Mouse (Mus musculus) cerebellum, adult (tissue): Measurements from ENCODE around the gene Aspscr1.
"Not testable (repeated sequence)": the region's sequence is repeated elsewhere in the genome, so short reads cannot be mapped to it uniquely, and the experiment has no call there.

Experiments
- ATAC-seq: cut with Nextera tagmentation; 2 replicates; pipeline ENCODE4 v1.9.2; 2017; ENCODE audit warnings: mild to moderate bottlenecking, moderate library complexity, mixed read lengths; ENCODE audit not compliant: insufficient number of reproducible peaks, low FRiP score, low TSS enrichment

The Aspscr1 gene

DNA sequence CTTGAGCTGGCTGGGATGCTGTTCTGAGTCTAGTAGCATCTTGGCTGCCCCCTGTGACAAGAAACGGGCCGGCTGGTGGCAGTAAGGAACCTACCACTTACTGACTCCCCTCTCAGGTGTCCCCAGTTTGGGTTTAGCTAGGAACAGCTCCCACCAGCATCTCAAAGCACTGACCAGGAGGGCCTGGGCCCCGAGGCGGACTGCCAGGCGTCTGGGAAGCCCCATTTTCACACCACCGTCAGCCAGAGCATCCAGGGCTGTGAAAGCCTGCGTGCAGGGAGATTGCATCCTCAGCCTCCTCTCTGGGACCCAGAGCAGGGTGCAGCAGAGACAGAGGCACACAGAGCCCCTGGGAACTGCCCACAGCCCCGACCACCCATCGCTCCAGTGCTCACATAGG, 31.5 kb upstream of the Aspscr1 start:
- no peak for ATAC-seq

DNA sequence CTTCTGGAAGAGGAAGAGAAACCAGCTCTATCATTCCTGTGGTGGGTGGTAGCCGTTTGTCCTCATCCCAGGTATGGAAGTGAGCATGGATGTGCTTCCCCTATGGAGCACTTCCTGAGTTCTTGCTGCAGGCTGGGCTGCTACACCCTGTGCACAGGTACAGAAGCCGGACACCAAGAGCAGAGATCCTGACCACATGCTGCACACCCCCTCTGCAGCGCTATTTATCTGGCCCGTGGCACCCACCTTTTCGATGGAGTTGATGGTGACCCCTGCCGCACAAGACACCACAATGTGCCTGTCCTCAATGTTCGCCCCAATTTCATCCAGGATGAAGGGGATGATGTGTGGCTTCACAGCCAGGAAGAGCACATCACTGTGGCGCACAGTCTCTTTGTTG, 30.9 kb upstream of the Aspscr1 start:
- ATAC-seq, result no peak

DNA sequence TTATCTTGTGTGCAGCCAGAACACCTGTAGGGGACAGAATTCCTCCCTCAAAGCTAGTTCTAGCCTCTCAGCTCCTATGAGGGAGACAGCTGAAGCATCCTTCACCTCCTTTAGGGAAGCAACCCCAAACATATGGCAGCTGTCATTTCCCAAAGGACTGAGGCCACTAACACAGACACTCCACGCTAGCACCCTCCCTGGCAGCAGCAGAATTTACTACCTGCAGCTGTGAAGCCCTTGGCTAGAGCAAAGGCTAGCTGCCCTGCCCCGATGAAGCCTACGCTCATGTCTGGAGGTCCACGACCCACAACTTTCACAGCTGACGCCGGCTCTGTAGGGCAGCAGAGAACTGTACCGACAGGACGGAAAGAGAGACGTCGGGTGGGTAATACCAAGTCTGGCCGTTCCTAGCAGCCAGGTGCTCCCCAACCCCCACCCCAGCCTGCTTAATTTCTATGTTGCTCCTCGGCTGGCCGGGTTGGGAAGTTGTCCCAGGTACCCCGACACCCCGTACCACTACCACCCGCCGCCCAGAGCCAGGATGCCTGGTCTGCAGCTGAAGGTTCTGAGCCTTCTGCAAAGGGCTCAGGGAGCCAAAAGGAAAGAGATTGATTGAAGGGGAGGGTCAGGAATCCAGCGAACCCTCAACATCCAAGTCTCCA, 29.7 kb upstream of the Aspscr1 start:
- no peak for ATAC-seq

DNA sequence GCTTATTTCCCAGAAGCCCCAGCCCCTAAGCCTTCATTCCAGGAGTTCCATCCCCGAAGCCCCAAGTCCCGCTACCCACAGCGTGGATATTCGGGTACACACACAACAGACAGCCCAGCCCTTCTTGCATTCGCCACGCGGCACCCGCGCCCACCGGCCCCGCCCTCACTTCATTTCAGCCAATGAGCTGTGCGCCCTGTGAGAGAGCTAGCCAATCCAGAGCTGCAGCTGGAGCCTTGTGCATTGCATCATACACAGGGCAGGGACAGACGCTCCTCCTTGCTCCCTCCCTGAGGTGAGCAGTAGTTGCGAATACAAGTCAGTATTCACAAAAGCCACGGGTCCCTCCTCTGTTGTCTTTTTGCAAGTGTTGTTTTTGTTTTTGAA, 29.2 kb upstream of the Aspscr1 start, which contains the start of gene Pycr1:
Gene Pycr1, minus strand, starts transcription at position 169 of the 387 bp plus-strand sequence.
- peak; percentile 93 for ATAC-seq

DNA sequence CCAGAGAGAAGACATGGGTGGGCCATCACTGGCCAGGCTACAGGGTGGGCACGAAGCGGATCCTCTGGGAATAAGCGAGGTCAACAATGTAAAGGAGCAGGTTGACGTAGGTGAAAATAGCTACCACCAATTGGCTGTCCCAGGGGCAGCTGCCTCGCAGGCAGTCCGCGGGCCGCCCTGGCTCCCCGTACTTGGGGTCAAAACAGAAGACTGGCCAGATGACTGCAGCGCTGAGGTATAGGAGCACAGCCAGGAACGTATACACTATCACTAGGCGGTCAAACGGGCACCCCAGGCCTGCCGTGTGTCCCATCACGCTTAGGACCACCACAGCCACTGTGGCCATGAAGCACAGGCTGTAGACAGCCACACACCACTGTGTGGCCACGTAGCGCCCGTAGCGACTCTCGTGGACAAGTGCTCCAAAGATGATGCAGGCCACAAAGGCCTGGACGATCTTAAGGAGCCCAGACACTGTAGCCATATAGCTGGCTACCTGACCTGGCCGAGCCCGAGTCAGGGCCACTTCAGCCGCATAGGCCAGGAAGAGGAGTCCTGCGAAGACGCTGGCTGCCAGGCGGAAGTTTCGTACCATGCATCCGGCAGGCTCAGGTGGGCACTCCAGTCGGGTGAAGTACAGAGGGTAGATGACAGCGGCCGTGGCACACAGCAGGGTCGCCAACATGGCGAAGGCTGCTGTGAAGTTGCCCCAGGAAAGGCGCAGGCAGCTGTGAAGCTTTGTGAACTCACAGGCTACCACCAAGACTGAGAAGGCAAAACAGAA, 25.5 kb upstream of the Aspscr1 start:
- ATAC-seq, result no peak

DNA sequence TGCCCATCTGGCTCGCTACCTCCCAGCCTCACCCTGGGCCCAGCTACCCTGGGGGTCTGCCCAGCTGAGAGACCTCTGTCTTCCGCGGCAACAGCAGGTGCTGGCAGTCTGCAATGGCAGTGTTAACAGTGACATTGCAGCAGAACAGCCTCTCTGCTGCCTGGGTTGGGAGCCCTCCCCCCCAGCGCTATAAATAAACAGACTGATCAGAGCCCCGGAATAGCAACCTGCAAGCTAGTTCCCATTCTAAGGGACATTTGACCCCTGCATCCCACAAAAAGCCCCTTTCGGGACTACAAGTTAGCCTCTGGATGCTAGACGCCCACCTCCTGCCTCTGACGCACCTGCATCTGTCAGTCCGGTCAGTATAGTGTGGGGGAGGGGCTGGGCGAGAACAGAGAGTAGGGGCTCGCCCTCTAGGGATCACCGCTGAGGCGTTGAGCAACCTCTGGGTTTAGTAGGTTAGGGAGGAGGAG, 24.7 kb upstream of the Aspscr1 start, which contains the start of gene Myadml2:
Gene Myadml2, minus strand, starts transcription at position 158 of the 476 bp plus-strand sequence.
- no peak for ATAC-seq

DNA sequence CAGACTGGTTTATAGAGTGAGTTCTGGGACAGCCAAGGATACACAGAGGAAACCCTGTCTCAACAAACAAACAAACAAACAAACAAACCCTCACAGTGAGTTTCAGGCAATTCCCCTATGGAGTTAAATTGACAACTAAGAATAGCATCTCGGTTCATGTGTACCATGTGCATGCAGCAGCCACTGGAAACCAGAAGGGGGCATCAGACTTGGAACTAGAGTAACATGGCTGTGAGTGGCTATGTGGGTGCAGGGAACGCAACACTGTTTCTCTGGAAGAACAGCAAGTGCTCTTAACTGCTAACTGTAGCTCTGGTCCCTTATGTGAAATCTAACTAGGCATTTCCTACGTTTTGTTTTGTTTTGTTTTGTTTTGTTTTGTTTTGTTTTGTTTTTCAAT, 20.9 kb upstream of the Aspscr1 start:
- ATAC-seq, result no peak

DNA sequence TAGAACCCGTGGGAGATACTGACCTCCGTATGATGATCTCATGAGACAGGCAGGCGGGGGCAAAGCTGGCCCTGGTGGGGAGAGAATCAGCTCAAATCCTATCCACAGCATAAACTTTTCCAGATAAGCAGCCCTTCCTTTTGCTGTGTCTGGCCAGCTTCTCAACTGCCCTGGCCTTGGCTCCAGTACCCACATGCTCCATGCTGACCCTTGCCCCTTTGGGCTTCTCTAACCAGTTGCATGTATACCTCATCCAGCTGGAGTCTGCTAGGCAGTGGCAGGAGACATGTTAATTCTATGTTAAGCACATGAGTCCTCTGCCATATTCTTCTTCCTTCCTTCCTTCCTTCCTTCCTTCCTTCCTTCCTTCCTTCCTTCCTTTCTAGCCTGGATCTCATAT, 18.0 kb upstream of the Aspscr1 start:
- no peak for ATAC-seq

DNA sequence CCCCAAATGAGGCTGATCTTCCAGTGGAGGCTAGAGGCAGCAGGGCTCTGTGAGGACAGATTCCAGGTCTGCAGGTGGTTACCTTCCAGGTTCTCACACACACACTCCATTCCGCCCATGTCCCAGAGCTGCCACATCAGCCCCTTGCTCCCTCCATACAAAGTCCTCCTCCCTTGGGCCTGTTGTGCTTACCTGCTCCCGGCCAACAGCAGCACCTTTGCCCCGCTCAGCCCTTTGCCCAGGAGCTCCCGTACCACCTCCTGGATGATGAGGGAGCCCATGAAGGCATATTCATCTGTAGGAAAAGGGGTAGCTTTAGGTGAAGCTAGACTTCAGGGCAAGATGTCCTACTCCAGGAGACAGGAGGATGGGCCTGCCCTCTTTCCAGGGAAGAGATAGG, 15.5 kb upstream of the Aspscr1 start:
- ATAC-seq, result no peak

DNA sequence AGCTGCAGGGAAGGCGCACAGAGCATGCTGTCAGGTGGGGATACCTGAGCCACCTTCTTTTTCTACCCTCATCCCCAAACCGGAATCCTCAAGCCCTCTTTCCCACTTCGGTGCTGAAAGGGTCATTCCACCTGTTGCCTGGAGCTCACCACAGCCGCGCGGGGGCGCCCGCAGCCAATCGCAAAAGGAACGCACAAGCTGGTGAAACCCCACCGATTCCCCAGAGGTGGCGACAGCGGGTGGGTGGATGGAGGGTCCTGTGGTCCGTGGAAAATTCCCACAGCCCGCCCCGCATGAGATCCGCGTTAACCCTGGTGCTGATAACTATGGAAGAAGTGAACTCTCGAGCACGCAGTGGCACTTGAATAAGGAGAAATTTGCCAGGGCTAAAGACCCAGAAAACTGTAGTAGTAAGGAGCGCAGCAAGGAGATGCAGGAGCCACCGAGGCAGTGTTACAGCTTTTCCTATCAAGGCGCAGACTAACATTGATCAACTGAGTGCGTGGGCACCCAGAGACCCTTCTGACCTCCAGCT, 13.8 kb upstream of the Aspscr1 start:
- ATAC-seq, result no peak

DNA sequence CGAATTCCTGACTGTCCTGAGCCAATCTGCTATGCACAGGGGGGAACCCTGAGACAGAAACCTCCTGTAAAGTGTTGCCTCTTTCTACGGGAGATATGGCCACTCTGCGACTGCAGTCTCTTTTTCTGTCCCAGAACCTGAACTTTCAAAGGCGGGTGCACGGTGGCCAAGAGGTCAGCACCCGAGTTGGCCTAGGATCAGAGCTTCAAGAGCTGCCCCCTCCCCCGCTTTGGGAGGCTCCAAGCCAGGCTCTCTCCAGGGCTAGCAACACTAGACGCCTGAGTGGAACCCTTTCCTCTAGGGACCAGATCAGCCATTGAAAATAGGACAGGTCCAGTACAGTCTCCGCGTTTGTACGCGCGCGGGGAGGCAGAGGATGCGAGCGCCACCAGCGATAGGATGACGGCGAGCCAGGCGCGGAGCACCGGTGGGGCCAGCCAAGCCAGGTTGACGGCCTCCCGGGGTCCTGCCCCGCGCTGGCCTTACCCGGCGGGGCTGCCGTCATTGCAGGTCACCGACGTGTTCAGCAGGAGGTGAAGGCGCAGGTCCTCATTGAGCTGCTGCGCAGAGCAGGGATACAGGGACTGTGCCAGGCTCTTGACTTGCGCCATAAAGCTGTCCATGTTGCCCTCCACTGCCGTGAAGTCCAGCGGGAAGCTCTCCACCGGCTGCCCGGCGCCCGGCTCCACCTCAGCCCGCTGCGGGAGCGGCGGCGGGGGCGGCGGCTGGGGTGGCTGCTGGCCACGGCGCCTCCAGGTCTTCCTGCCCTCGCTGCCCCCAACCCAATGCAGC, 13.1 kb upstream of the Aspscr1 start:
- no peak for ATAC-seq

DNA sequence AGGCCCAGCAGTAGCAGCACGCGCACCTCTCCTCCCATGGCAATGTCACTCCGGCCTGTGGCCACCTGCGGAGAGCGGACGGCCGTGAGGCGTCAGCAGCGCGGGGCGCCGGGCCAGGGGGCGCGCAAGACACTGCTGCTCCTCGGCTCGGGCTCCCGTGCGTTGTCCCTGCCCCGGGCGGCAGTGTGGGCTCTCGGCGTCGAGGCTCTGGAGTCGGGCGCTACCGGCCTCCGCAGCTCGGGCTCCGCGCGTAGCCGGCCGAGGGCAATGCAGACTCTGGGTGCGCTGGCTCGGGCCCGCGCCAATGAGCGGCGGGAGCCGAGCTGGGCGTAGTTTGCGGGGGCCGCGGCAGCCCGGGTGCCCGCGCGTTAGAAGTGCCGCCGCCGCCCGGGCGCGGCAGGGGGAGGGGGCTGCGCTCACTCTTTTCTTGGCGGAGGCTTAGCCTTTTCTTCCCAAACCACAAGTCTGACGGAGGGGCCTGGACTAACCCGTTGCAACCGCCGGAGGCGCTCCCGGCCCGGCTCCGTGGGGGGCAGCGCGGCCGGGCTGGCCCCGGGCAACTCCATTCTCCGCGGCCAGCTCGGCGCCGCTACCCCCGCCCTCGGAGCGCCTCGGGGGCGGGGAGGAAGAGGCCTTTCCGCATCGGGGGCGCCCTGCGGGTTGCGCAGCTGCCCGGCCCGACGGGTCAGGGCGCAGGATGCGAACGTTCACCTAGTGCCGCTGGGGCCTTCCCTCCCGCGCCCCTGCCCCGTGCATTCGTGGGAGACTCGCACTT, 12.3 kb upstream of the Aspscr1 start:
- no peak for ATAC-seq

DNA sequence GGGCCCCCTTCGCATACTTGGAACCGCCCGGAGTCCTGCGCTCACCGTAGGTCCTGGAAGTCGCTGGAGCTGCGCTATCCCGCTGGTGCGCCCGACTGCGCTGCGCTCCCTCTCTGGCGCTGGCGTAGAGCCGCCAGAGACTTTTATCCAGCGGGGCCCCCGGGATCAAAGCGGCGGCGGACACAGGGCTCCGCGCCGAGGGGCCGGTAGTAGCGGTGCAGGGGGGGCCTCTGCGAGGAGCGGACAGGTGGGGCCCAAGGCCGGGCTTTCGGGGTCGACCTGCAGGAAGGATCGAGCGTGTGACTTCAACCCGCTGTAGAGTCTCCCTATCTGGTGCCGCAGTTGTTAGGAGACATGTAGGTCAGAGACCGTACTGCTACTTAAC, 11.7 kb upstream of the Aspscr1 start, which contains the start of gene Notum:
Gene Notum, minus strand, starts transcription at position 100 of the 385 bp plus-strand sequence.
- ATAC-seq, result no peak

DNA sequence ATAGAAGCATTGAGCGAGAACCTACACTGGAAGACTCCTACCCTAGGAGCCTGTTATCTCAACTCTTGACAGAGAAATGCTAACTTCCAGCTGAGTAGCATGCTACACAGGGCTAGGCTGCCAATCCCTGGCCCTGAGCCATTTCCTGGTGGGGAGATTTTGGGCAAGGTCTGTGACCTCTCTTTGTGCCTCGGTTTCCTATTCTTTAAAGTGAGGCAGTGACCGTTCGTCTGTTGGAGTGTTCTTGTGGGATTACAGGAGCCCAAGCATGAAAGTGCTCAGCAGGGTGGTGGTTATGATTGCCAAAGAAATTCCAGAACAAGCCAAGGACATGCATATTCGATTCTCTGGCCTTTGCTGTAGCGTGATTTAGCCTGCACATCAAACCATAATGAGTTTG, 10.0 kb upstream of the Aspscr1 start:
- ATAC-seq, result no peak

DNA sequence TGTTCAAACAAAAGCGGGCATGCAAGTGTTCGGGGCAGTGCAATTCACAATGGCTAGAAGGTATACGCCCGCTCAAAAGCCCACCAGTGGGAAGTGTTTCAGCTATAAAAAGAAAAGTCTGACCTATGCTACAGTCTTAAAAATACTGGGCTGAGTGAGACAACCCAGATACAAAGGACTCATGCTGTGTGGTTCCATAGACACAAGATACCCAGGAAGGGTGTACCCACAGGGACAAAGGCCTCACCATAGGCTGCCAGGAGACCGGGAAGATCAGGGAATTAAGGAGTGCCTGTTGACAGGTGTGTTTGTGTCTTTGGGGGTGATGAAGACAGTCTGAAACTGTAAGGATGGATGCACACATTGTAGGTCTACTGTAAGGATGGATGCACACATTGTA, 9.1 kb upstream of the Aspscr1 start:
- ATAC-seq, result no peak

DNA sequence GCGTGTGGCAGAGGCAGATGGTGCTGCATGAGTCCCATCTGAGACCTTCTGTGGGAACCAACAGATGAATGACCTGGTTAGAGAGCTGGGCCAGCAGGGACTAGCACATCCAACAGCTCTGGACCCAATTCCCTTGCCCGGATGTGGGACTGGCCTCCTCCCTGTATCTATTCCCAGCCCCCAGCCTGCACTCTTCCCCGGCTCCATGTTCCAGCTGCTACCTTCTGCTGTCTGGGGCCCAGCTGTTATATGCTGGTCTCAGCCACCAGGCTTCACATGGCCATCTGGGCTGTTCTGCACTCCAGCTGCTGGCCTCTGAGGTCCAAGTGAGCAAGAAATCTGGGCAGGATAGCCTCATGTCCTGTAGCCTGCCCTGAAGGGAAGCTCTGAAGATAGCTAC, 7.4 kb upstream of the Aspscr1 start:
- no peak for ATAC-seq

DNA sequence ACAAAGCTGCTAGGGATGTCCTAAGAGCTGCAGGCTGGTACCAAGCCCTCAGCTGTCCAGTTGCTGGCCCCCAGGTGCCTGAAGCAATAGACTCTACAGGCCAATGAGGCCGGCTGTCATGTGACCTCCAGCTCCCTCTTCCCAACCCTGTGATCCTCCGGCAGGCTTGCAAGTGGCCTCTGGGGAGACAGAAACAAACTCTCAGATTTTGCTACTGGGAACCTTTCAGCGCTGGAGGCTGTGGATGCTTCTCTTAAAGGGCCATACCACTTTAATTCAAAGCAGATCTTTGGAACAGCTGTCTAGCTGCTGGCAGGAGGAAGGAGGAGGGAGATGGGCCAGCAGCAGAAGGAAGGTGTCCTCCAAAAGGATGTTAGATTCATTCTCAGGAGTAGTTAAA, 6.2 kb upstream of the Aspscr1 start:
- ATAC-seq, result no peak

DNA sequence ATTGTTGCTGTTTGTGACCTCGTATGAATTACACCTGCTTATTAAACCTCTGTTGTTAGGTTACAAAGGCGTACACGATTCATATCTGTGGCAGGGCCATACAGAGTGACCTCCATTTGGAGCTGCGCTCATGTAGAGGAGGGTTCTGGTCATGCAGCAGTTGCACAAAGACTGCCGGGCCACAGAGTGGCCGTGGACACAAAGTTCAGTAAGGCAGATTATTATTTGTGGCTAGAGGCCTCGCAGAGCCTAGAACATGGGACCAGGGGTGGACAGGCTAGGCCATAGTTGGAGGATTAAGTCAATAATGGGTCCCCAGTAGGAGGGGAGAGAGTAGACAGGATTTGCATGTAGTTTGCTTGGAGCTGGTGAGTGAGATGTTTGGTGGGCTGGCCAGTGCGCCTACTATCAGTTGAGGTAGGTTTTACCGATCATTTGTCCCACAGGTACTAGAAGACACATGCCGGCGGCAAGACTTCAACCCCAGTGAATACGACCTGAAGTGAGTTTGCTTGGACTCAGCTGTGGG, 885 bp downstream of the Aspscr1 start:
- ATAC-seq, result no peak

DNA sequence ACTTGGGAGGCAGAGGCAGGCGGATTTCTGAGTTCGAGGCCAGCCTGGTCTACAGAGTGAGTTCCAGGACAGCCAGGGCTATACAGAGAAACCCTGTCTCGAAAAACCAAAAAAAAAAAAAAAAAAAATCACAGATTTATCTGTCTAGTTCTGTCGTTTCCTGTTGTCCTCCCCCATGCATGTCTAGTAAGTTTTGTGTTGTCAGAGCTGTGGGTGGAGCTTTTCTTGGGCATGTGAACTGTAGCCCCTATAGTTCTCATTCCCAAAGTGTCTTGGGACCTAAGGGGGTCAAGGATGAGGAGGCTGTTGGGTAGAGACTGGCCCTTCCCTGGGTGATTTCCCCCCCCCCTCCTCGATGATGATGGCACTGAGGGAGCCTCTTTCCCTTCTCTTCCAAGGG, 3.1 kb downstream of the Aspscr1 start:
- not testable (repeated sequence) for ATAC-seq

DNA sequence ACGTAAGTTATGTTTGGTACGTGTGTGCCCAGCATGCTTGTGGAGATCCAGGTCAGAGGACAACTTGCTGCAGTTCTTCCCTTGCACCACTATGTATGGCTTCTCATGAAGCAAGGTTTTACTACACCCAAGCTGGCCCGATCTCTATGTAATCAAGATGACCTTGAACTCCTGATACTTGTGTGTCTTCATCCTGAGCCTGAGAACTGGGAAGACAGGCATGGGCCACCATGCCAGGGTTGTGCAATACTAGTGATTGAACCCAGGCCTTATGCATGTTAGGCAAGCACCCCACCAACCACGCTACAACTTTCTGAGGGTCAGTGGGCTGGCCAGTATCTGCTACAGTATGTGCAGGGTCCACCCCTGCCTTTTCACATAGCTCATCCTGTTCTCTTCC, 4.2 kb downstream of the Aspscr1 start:
- no peak for ATAC-seq
